Mouse (Mus musculus) spleen, adult 2 months (tissue): ENCODE measurements at regions not wholly inside any gene's neighbourhood (a gene's known extent, or its start where the extent isn't known, plus 50 kb on each side); places are given as distances from the start of the nearest gene placed in this dataset.

Source experiments
- DNase-seq, 2 experiments: peaks; one replicate each; pipeline versions ENCODE4 v3.0.0 to v3.0.0-alpha.2; 2012 to 2021; ENCODE audit warnings: low spot score in 2 of 2, low read depth in 1 of 2
- H3K27ac ChIP-seq: fragments of 200-500 bp; 2 replicates; pipeline ENCODE4 v1.5.1; 2012; ENCODE audit warnings: low read length, inconsistent platforms; ENCODE audit not compliant: insufficient read depth
- H3K27me3 ChIP-seq: fragments of 200-500 bp; 2 replicates; pipeline ENCODE4 v1.6.1; 2012; ENCODE audit warnings: mild to moderate bottlenecking, moderate library complexity, low read length, inconsistent platforms; ENCODE audit not compliant: control insufficient read depth, insufficient read depth
- H3K36me3 ChIP-seq: fragments of 200-500 bp; 2 replicates; pipeline ENCODE4 v1.6.1; 2012; ENCODE audit warnings: mild to moderate bottlenecking, low read length, inconsistent platforms; ENCODE audit not compliant: control insufficient read depth, insufficient read depth
- H3K4me1 ChIP-seq: fragments of 200-500 bp; 2 replicates; pipeline ENCODE4 v1.6.1; 2011; ENCODE audit warnings: inconsistent platforms; ENCODE audit not compliant: control insufficient read depth, insufficient read depth, insufficient read length
- H3K4me3 ChIP-seq: fragments of 200-500 bp; 2 replicates; pipeline ENCODE4 v1.5.1; 2011; ENCODE audit warnings: mild to moderate bottlenecking, inconsistent platforms; ENCODE audit not compliant: insufficient read depth, insufficient read length; ENCODE audit errors: extremely low read depth
- CTCF ChIP-seq: fragments of 200-500 bp; IDR thresholded peaks from 2 replicates; pipeline ENCODE4 v1.5.1; 2011; ENCODE audit warnings: mild to moderate bottlenecking, inconsistent platforms; ENCODE audit not compliant: insufficient read depth, insufficient read length, insufficient replicate concordance; ENCODE audit errors: extremely low read depth
- POLR2A ChIP-seq: fragments of 200-500 bp; IDR thresholded peaks from 2 replicates; pipeline ENCODE4 v1.6.1; 2011; ENCODE audit warnings: low read depth, low read length, inconsistent platforms
- WGBS: fragments of 180-500 bp; shearing (Covaris S2); methylation state at CpG from one replicate; pipeline ENCODE4 v1.1.7; 2018; 5-methylcytosine and 5-hydroxymethylcytosine counted together

- Histone ChIP-seq H3K27me3 (no peaks in the 10 kb centered on the region), H3K27ac (no peak overlapping the region), H3K4me3 (no peak overlapping the region), H3K36me3 (no peaks in the 10 kb centered on the region), H3K4me1 (no peaks in the 10 kb centered on the region)
- 86% methylated on average over 7 of the region's 7 CpGs for WGBS
- no peak for TF ChIP-seq CTCF
- TF ChIP-seq POLR2A, result no peak
- no peak for DNase-seq
These were observed 348.6 kb upstream of the Tnp1 start for GRCm38 (mm10) chr1:73364300-73364683.

- WGBS, result 48% methylated on average over 7 of the region's 7 CpGs
These were observed 348.0 kb upstream of the Tnp1 start for GRCm38 (mm10) chr1:73363549-73364299.

GRCm38 (mm10) chr1:73362122-73362521 lies 346.4 kb upstream of the Tnp1 start:
- H3K27me3 ChIP-seq, result no peaks in the 10 kb centered on the region
- no peak overlapping the region for H3K27ac ChIP-seq
- no peak for DNase-seq
- H3K4me3 ChIP-seq, result no peak overlapping the region
- H3K36me3 ChIP-seq, result no peaks in the 10 kb centered on the region
- 87% methylated on average over 1 of the region's 1 CpGs for WGBS
- no peak for TF ChIP-seq POLR2A
- TF ChIP-seq CTCF, result no peak
- H3K4me1 ChIP-seq, result no peaks in the 10 kb centered on the region

More at GRCm38 (mm10) chr1:73363549-73364299, 348.0 kb upstream of the Tnp1 start:
- H3K4me3 ChIP-seq, result no peak overlapping the region
- H3K36me3 ChIP-seq, result no peaks in the 10 kb centered on the region
- TF ChIP-seq CTCF, result no peak
- no peak for TF ChIP-seq POLR2A
- no peaks in the 10 kb centered on the region for H3K27me3 ChIP-seq
- DNase-seq, result no peak
- H3K27ac ChIP-seq, result no peak overlapping the region
- H3K4me1 ChIP-seq, result no peaks in the 10 kb centered on the region

- no peak for TF ChIP-seq CTCF
- TF ChIP-seq POLR2A, result no peak
- no peaks in the 10 kb centered on the region for H3K4me1 ChIP-seq
- WGBS, result 77% methylated on average over 7 of the region's 7 CpGs
These were observed 345.6 kb upstream of the Tnp1 start for GRCm38 (mm10) chr1:73361300-73361699.

GRCm38 (mm10) chr1:73354447-73354846 lies 338.7 kb upstream of the Tnp1 start:
- DNase-seq, result no peak
- H3K27ac ChIP-seq, result no peak overlapping the region
- no peak for TF ChIP-seq CTCF
- no peak for TF ChIP-seq POLR2A
- WGBS, result 92% methylated on average over 1 of the region's 1 CpGs
- no peaks in the 10 kb centered on the region for H3K36me3 ChIP-seq
- H3K4me3 ChIP-seq, result no peak overlapping the region
- no peaks in the 10 kb centered on the region for H3K4me1 ChIP-seq
- H3K27me3 ChIP-seq, result no peaks in the 10 kb centered on the region

More at GRCm38 (mm10) chr1:73361300-73361699, 345.6 kb upstream of the Tnp1 start:
- Histone ChIP-seq H3K27ac (no peak overlapping the region), H3K36me3 (no peaks in the 10 kb centered on the region), H3K27me3 (no peaks in the 10 kb centered on the region), H3K4me3 (no peak overlapping the region)
- no peak for DNase-seq

GRCm38 (mm10) chr1:73348476-73348875 lies 332.8 kb upstream of the Tnp1 start:
- no peak for TF ChIP-seq CTCF
- DNase-seq, result no peak
- no peak overlapping the region for H3K27ac ChIP-seq
- 89% methylated on average over 6 of the region's 6 CpGs for WGBS
- H3K4me1 ChIP-seq, result no peaks in the 10 kb centered on the region
- H3K36me3 ChIP-seq, result no peaks in the 10 kb centered on the region
- no peaks in the 10 kb centered on the region for H3K27me3 ChIP-seq
- H3K4me3 ChIP-seq, result no peak overlapping the region

GRCm38 (mm10) chr1:73344587-73344986 lies 328.9 kb upstream of the Tnp1 start:
- Histone ChIP-seq H3K4me1 (no peaks in the 10 kb centered on the region), H3K27ac (no peak overlapping the region), H3K4me3 (no peak overlapping the region), H3K27me3 (no peaks in the 10 kb centered on the region), H3K36me3 (no peaks in the 10 kb centered on the region)
- 54% methylated on average over 1 of the region's 1 CpGs for WGBS
- DNase-seq, result no peak
- TF ChIP-seq CTCF, result no peak
- no peak for TF ChIP-seq POLR2A
